Mouse (Mus musculus) midbrain, embryonic 16.5 days (tissue): ENCODE results near the gene Whrn. TPM values are rescaled to one million over a fixed set of nuclear protein-coding genes. Genes with fewer than 3 reads are reported as not detected.

Source experiments
- ATAC-seq: fragments of 200-750 bp; cut with Nextera tagmentation; 2 replicates; pipeline ENCODE4 v1.8.0; 2017; ENCODE audit warnings: moderate TSS enrichment
- H3K27ac ChIP-seq: fragments of 300-500 bp; sonication (generic); 2 replicates; pipeline ENCODE4 v1.5.1; 2014; ENCODE audit warnings: mild to moderate bottlenecking, low read length, mixed read lengths
- H3K27me3 ChIP-seq: fragments of 300-500 bp; sonication (generic); 2 replicates; pipeline ENCODE4 v1.6.1; 2014; ENCODE audit warnings: low read depth, low read length, mixed read lengths; ENCODE audit not compliant: control insufficient read depth, insufficient read depth
- H3K36me3 ChIP-seq: fragments of 300-500 bp; sonication (generic); 2 replicates; pipeline ENCODE4 v1.6.1; 2014; ENCODE audit warnings: mild to moderate bottlenecking, low read length, moderate library complexity, mixed read lengths; ENCODE audit not compliant: control insufficient read depth, insufficient read depth
- H3K4me1 ChIP-seq: fragments of 300-500 bp; sonication (generic); 2 replicates; pipeline ENCODE4 v1.6.1; 2014; ENCODE audit warnings: mild to moderate bottlenecking, low read length, mixed read lengths; ENCODE audit not compliant: control insufficient read depth, insufficient read depth
- H3K4me2 ChIP-seq: fragments of 300-500 bp; sonication (generic); 2 replicates; pipeline ENCODE4 v1.6.1; 2014; ENCODE audit warnings: mild to moderate bottlenecking, low read length, mixed read lengths
- H3K4me3 ChIP-seq: fragments of 300-500 bp; sonication (generic); 2 replicates; pipeline ENCODE4 v1.5.1; 2014; ENCODE audit warnings: low read depth, mild to moderate bottlenecking, low read length, moderate library complexity, mixed read lengths
- H3K9ac ChIP-seq: fragments of 300-500 bp; sonication (generic); 2 replicates; pipeline ENCODE4 v1.6.1; 2014; ENCODE audit warnings: low read depth, low read length, mixed read lengths
- H3K9me3 ChIP-seq: fragments of 300-500 bp; sonication (generic); replicated peaks from 2 replicates; pipeline ENCODE4 v1.6.1; 2014; ENCODE audit warnings: mild to moderate bottlenecking, low read length, mixed read lengths; ENCODE audit not compliant: control insufficient read depth, poor library complexity, severe bottlenecking
- WGBS: fragments of 180-500 bp; shearing (Covaris S2); extraction: QIAGEN DNeasy Blood & Tissue Kit; methylation state at CpG from one replicate; pipeline ENCODE4 v1.1.7; 2014; 5-methylcytosine and 5-hydroxymethylcytosine counted together
- polyA plus RNA-seq: library from polyadenylated mRNA; unstranded; fragments of >200 nt; fragmentation: Nextera tagmentation; extraction: Ambion mirVana; gene quantifications from 2 replicates; pipeline ENCODE4 v1.2.1, GENCODE M21; 2015

Whrn gene
- polyA plus RNA-seq, 1 experiment from 2014 or later, result 4.9 TPM

DNA sequence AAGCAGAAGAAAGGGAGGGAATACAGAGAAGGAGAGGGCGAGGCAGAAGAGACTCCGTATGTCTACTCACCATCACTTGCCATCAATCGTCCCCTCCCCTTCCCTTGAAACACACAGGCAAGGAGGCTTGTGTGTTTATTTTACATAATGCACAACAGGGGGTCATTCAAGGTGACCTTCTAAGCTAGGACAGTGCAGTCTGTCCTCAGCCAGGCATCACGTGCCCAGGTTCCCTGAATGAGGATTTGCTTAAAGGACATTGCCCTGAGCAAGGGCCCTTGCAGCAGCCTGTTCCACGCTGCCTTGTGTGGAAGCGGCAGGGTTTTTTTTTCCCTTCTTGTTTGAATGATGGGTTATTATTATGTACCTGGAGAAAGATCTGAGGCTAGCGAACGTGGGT is 29.7 kb upstream of the Whrn start:
- H3K4me3 ChIP-seq, result no peak overlapping the region
- WGBS, result 68% methylated on average over 8 of the region's 8 CpGs
- no peaks in the 10 kb centered on the region for H3K9me3 ChIP-seq
- no peak overlapping the region for H3K4me2 ChIP-seq
- H3K27me3 ChIP-seq, result no peaks in the 10 kb centered on the region
- H3K27ac ChIP-seq, result 0 out of 2 replicates have a peak overlapping the region, but pooled peaks have one; percentile 15
- no peak overlapping the region for H3K9ac ChIP-seq
- H3K4me1 ChIP-seq, result 0 out of 2 replicates have a peak, but pooled peaks cover 2% of the 10 kb centered on the region
- peak; percentile 66 for ATAC-seq
- no peaks in the 10 kb centered on the region for H3K36me3 ChIP-seq

GRCm38 (mm10) chr4:63521813-63522419 is 26.1 kb upstream of the Whrn start:
- H3K36me3 ChIP-seq, result no peaks in the 10 kb centered on the region
- WGBS, result 82% methylated on average over 2 of the region's 2 CpGs
- no peak for ATAC-seq
- no peaks in the 10 kb centered on the region for H3K9me3 ChIP-seq
- H3K9ac ChIP-seq, result no peak overlapping the region
- no peak overlapping the region for H3K4me2 ChIP-seq
- H3K4me3 ChIP-seq, result no peak overlapping the region
- 0 out of 2 replicates have a peak, but pooled peaks cover 2% of the 10 kb centered on the region for H3K4me1 ChIP-seq
- H3K27ac ChIP-seq, result no peak overlapping the region
- no peaks in the 10 kb centered on the region for H3K27me3 ChIP-seq

GRCm38 (mm10) chr4:63515021-63515420 is 19.2 kb upstream of the Whrn start:
- Histone ChIP-seq H3K4me3 (no peak overlapping the region), H3K27me3 (no peaks in the 10 kb centered on the region), H3K9ac (no peak overlapping the region), H3K27ac (no peak overlapping the region), H3K9me3 (no peaks in the 10 kb centered on the region), H3K4me2 (no peak overlapping the region), H3K4me1 (no peaks in the 10 kb centered on the region), H3K36me3 (no peaks in the 10 kb centered on the region)
- ATAC-seq, result no peak
- WGBS, result 85% methylated on average over 5 of the region's 5 CpGs

- no peaks in the 10 kb centered on the region for H3K9me3 ChIP-seq
- no peak overlapping the region for H3K4me2 ChIP-seq
- H3K9ac ChIP-seq, result no peak overlapping the region
- no peaks in the 10 kb centered on the region for H3K36me3 ChIP-seq
- ATAC-seq, result no peak
- no peaks in the 10 kb centered on the region for H3K4me1 ChIP-seq
- no peak overlapping the region for H3K4me3 ChIP-seq
- no peaks in the 10 kb centered on the region for H3K27me3 ChIP-seq
- 64% methylated on average over 4 of the region's 4 CpGs for WGBS
- no peak overlapping the region for H3K27ac ChIP-seq
Observed at GRCm38 (mm10) chr4:63514454-63514984, 18.7 kb upstream of the Whrn start.

DNA sequence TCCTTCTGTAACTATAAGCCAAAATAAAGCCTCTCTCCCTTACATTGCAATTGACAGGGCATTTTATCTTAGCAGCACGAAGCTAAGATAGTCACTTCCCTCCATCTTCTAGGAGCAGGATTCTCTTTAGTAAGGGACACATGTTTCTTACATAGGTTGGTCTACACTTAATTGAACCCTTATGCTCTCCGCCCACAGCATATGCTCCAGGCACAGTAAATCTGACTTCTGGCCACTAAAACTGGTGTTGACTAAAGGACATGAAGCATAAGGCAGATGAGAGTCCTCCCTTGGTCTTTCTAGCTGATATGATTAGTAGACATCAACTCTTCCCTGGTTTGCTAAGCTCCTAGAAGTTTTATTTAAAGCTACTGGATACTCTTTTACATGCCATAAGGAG is 17.1 kb upstream of the Whrn start:
- H3K4me2 ChIP-seq, result no peak overlapping the region
- no peak overlapping the region for H3K9ac ChIP-seq
- H3K27ac ChIP-seq, result no peak overlapping the region
- no peak for ATAC-seq
- H3K27me3 ChIP-seq, result no peaks in the 10 kb centered on the region
- H3K4me1 ChIP-seq, result no peaks in the 10 kb centered on the region
- H3K9me3 ChIP-seq, result no peaks in the 10 kb centered on the region
- H3K36me3 ChIP-seq, result no peaks in the 10 kb centered on the region
- H3K4me3 ChIP-seq, result no peak overlapping the region
- 85% methylated on average over 2 of the region's 2 CpGs for WGBS

- H3K27ac ChIP-seq, result no peak overlapping the region
- WGBS, result 16% methylated on average over 4 of the region's 4 CpGs
- H3K9ac ChIP-seq, result no peak overlapping the region
- H3K36me3 ChIP-seq, result no peaks in the 10 kb centered on the region
- H3K4me2 ChIP-seq, result no peak overlapping the region
- no peaks in the 10 kb centered on the region for H3K27me3 ChIP-seq
- H3K9me3 ChIP-seq, result no peaks in the 10 kb centered on the region
- H3K4me1 ChIP-seq, result no peaks in the 10 kb centered on the region
- ATAC-seq, result no peak
- no peak overlapping the region for H3K4me3 ChIP-seq
Observed at GRCm38 (mm10) chr4:63508232-63508631, 12.4 kb upstream of the Whrn start.

DNA sequence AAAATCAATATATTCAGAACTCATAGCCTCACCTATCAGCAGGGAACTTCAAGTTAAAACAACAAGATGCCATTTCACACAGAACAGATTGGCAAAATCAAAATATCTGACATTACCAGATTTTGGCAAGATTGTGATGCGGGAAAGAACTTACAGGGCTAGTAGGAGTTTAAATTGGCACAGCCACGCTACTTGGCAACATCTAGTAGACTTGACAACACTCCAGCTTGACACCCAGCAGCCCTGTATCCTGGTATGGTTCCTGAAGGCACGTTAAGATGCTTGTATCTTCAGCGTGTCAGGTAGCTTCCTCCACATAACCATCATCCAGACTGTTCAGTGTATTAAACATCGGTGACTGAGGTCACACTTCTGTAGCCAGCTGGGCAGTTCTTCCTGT is 11.7 kb upstream of the Whrn start:
- WGBS, result 82% methylated on average over 5 of the region's 5 CpGs

GRCm38 (mm10) chr4:63503949-63504348 is 8.2 kb upstream of the Whrn start:
- no peaks in the 10 kb centered on the region for H3K27me3 ChIP-seq
- no peak overlapping the region for H3K4me3 ChIP-seq
- WGBS, result 82% methylated on average over 5 of the region's 5 CpGs
- no peaks in the 10 kb centered on the region for H3K36me3 ChIP-seq
- no peak overlapping the region for H3K4me2 ChIP-seq
- H3K27ac ChIP-seq, result no peak overlapping the region
- no peak for ATAC-seq
- no peaks in the 10 kb centered on the region for H3K9me3 ChIP-seq
- H3K9ac ChIP-seq, result no peak overlapping the region
- H3K4me1 ChIP-seq, result no peaks in the 10 kb centered on the region

More for the DNA sequence above, 11.7 kb upstream of the Whrn start:
- Histone ChIP-seq H3K9ac (no peak overlapping the region), H3K27ac (no peak overlapping the region), H3K27me3 (no peaks in the 10 kb centered on the region), H3K36me3 (no peaks in the 10 kb centered on the region), H3K4me2 (no peak overlapping the region), H3K9me3 (no peaks in the 10 kb centered on the region), H3K4me3 (no peak overlapping the region), H3K4me1 (no peaks in the 10 kb centered on the region)
- ATAC-seq, result no peak

- Histone ChIP-seq H3K4me2 (no peak overlapping the region), H3K4me1 (peaks cover 3% of the 10 kb centered on the region), H3K9ac (no peak overlapping the region), H3K36me3 (no peaks in the 10 kb centered on the region), H3K27me3 (no peaks in the 10 kb centered on the region), H3K9me3 (no peaks in the 10 kb centered on the region), H3K27ac (no peak overlapping the region), H3K4me3 (no peak overlapping the region)
- WGBS, result 24% methylated on average over 5 of the region's 5 CpGs
- no peak for ATAC-seq
Observed at GRCm38 (mm10) chr4:63501050-63501449, 5.3 kb upstream of the Whrn start.
